Mouse (Mus musculus): ENCODE results near the gene Agpat4. TPM values are rescaled to one million over a fixed set of nuclear protein-coding genes. Genes with fewer than 3 reads are reported as not detected.

The Agpat4 gene
- polyA plus RNA-seq, 1 experiment from 2014 or later, result 39.9 TPM

- H3K4me1 ChIP-seq, result peaks cover 64% of the 10 kb centered on the region
- H3K9me3 ChIP-seq, result no peaks in the 10 kb centered on the region
- H3K27ac ChIP-seq, result no peak overlapping the region
- no peak overlapping the region for H3K9ac ChIP-seq
- no peaks in the 10 kb centered on the region for H3K27me3 ChIP-seq
- no peak for ATAC-seq (ENCODE audit: insufficient number of reproducible peaks, insufficient read depth, low FRiP score, low TSS enrichment, low read depth)
- H3K4me2 ChIP-seq, result no peak overlapping the region
- 0 out of 2 replicates have a peak, but pooled peaks cover 6% of the 10 kb centered on the region for H3K36me3 ChIP-seq
- no peak overlapping the region for H3K4me3 ChIP-seq
- 96% methylated on average over 1 of the region's 1 CpGs for WGBS
These were observed 82.6 kb downstream of the Agpat4 start for GRCm38 (mm10) chr17:12201086-12201485.

- 59% methylated on average over 15 of the region's 15 CpGs for WGBS
These were observed 85.0 kb downstream of the Agpat4 start for GRCm38 (mm10) chr17:12203414-12203897.

GRCm38 (mm10) chr17:12204246-12204645 is 85.7 kb downstream of the Agpat4 start:
- Histone ChIP-seq H3K4me1 (peaks cover 83% of the 10 kb centered on the region), H3K27ac (peak overlapping the region; percentile 90; the same call in 1 of the 2 replicates), H3K27me3 (no peaks in the 10 kb centered on the region), H3K4me2 (no peak overlapping the region), H3K9me3 (no peaks in the 10 kb centered on the region), H3K9ac (no peak overlapping the region), H3K4me3 (no peak overlapping the region), H3K36me3 (no peaks in the 10 kb centered on the region)
- no peak for ATAC-seq (ENCODE audit: insufficient number of reproducible peaks, insufficient read depth, low FRiP score, low TSS enrichment, low read depth)
- WGBS, result 74% methylated on average over 3 of the region's 3 CpGs

More at GRCm38 (mm10) chr17:12203414-12203897, 85.0 kb downstream of the Agpat4 start:
- Histone ChIP-seq H3K36me3 (no peaks in the 10 kb centered on the region), H3K4me2 (no peak overlapping the region), H3K27ac (peak overlapping the region; percentile 34), H3K9me3 (no peaks in the 10 kb centered on the region), H3K4me1 (peaks cover 85% of the 10 kb centered on the region), H3K9ac (0 out of 2 replicates have a peak overlapping the region, but pooled peaks have one; percentile 16), H3K27me3 (no peaks in the 10 kb centered on the region), H3K4me3 (no peak overlapping the region)
- no peak for ATAC-seq (ENCODE audit: insufficient number of reproducible peaks, insufficient read depth, low FRiP score, low TSS enrichment, low read depth)

- no peak for ATAC-seq (ENCODE audit: insufficient number of reproducible peaks, insufficient read depth, low FRiP score, low TSS enrichment, low read depth)
- Histone ChIP-seq H3K27me3 (no peaks in the 10 kb centered on the region), H3K4me2 (no peak overlapping the region), H3K4me3 (no peak overlapping the region), H3K27ac (peak overlapping the region; percentile 90), H3K4me1 (peaks cover 82% of the 10 kb centered on the region), H3K9ac (peak overlapping the region; percentile 36), H3K36me3 (no peaks in the 10 kb centered on the region), H3K9me3 (no peaks in the 10 kb centered on the region)
- 79% methylated on average over 3 of the region's 3 CpGs for WGBS
These were observed 86.1 kb downstream of the Agpat4 start for GRCm38 (mm10) chr17:12204689-12205014.

GRCm38 (mm10) chr17:12205015-12205693 is 86.7 kb downstream of the Agpat4 start:
- Histone ChIP-seq H3K27ac (peak overlapping the region; percentile 90), H3K9ac (peak overlapping the region; percentile 36), H3K36me3 (0 out of 2 replicates have a peak, but pooled peaks cover 2% of the 10 kb centered on the region), H3K4me3 (no peak overlapping the region), H3K4me1 (peaks cover 78% of the 10 kb centered on the region), H3K27me3 (no peaks in the 10 kb centered on the region), H3K4me2 (peak overlapping the region; percentile 39), H3K9me3 (no peaks in the 10 kb centered on the region)
- 50% methylated on average over 10 of the region's 10 CpGs for WGBS
- ATAC-seq (ENCODE audit: insufficient number of reproducible peaks, insufficient read depth, low FRiP score, low TSS enrichment, low read depth), result no peak

- Histone ChIP-seq H3K27ac (peak overlapping the region; percentile 90), H3K9ac (no peak overlapping the region), H3K4me2 (peak overlapping the region; percentile 39), H3K9me3 (no peaks in the 10 kb centered on the region), H3K4me1 (peaks cover 76% of the 10 kb centered on the region), H3K27me3 (no peaks in the 10 kb centered on the region), H3K4me3 (no peak overlapping the region), H3K36me3 (0 out of 2 replicates have a peak, but pooled peaks cover 7% of the 10 kb centered on the region)
- ATAC-seq (ENCODE audit: insufficient number of reproducible peaks, insufficient read depth, low FRiP score, low TSS enrichment, low read depth), result 0 out of 2 replicates have a peak, but pooled peaks have one; percentile 23
- WGBS, result 13% methylated on average over 4 of the region's 4 CpGs
These were observed 87.2 kb downstream of the Agpat4 start for GRCm38 (mm10) chr17:12205694-12206075.

GRCm38 (mm10) chr17:12206248-12206647 is 87.7 kb downstream of the Agpat4 start:
- Histone ChIP-seq H3K9ac (no peak overlapping the region), H3K4me1 (peaks cover 72% of the 10 kb centered on the region), H3K4me3 (no peak overlapping the region), H3K9me3 (no peaks in the 10 kb centered on the region), H3K27me3 (no peaks in the 10 kb centered on the region), H3K36me3 (peaks cover 12% of the 10 kb centered on the region), H3K27ac (peak overlapping the region; percentile 90), H3K4me2 (peak overlapping the region; percentile 39)
- WGBS, result 35% methylated on average over 3 of the region's 3 CpGs
- no peak for ATAC-seq (ENCODE audit: insufficient number of reproducible peaks, insufficient read depth, low FRiP score, low TSS enrichment, low read depth)

- no peak overlapping the region for H3K4me3 ChIP-seq
- peak overlapping the region; percentile 4; the same call in 1 of the 2 replicates for H3K27ac ChIP-seq
- peaks cover 66% of the 10 kb centered on the region for H3K4me1 ChIP-seq
- H3K9ac ChIP-seq, result no peak overlapping the region
- peaks cover 19% of the 10 kb centered on the region for H3K36me3 ChIP-seq
- no peak for ATAC-seq (ENCODE audit: insufficient number of reproducible peaks, insufficient read depth, low FRiP score, low TSS enrichment, low read depth)
- H3K9me3 ChIP-seq, result no peaks in the 10 kb centered on the region
- WGBS, result 20% methylated on average over 1 of the region's 1 CpGs
- no peak overlapping the region for H3K4me2 ChIP-seq
- H3K27me3 ChIP-seq, result no peaks in the 10 kb centered on the region
These were observed 88.6 kb downstream of the Agpat4 start for GRCm38 (mm10) chr17:12207022-12207548.

GRCm38 (mm10) chr17:12209481-12209880 is 91.0 kb downstream of the Agpat4 start:
- H3K27ac ChIP-seq, result no peak overlapping the region
- ATAC-seq (ENCODE audit: insufficient number of reproducible peaks, insufficient read depth, low FRiP score, low TSS enrichment, low read depth), result no peak
- H3K4me2 ChIP-seq, result no peak overlapping the region
- peaks cover 38% of the 10 kb centered on the region for H3K36me3 ChIP-seq
- WGBS, result 85% methylated on average over 4 of the region's 4 CpGs
- peaks cover 46% of the 10 kb centered on the region for H3K4me1 ChIP-seq
- no peaks in the 10 kb centered on the region for H3K9me3 ChIP-seq
- H3K9ac ChIP-seq, result no peak overlapping the region
- no peaks in the 10 kb centered on the region for H3K27me3 ChIP-seq
- no peak overlapping the region for H3K4me3 ChIP-seq

- Histone ChIP-seq H3K4me2 (no peak overlapping the region), H3K9ac (no peak overlapping the region), H3K27ac (no peak overlapping the region), H3K36me3 (peaks cover 50% of the 10 kb centered on the region), H3K4me3 (no peak overlapping the region), H3K27me3 (no peaks in the 10 kb centered on the region), H3K4me1 (peaks cover 34% of the 10 kb centered on the region), H3K9me3 (no peaks in the 10 kb centered on the region)
- ATAC-seq (ENCODE audit: insufficient number of reproducible peaks, insufficient read depth, low FRiP score, low TSS enrichment, low read depth), result no peak
- WGBS, result 35% methylated on average over 8 of the region's 8 CpGs
These were observed 92.1 kb downstream of the Agpat4 start for GRCm38 (mm10) chr17:12210544-12211132.

- Histone ChIP-seq H3K36me3 (peaks cover 62% of the 10 kb centered on the region), H3K27ac (no peak overlapping the region), H3K9ac (no peak overlapping the region), H3K4me2 (no peak overlapping the region), H3K27me3 (no peaks in the 10 kb centered on the region), H3K9me3 (no peaks in the 10 kb centered on the region), H3K4me1 (peaks cover 22% of the 10 kb centered on the region), H3K4me3 (no peak overlapping the region)
- ATAC-seq (ENCODE audit: insufficient number of reproducible peaks, insufficient read depth, low FRiP score, low TSS enrichment, low read depth), result no peak
- 93% methylated on average over 11 of the region's 11 CpGs for WGBS
These were observed 93.4 kb downstream of the Agpat4 start for GRCm38 (mm10) chr17:12211890-12212289.

- Histone ChIP-seq H3K9ac (no peak overlapping the region), H3K4me2 (no peak overlapping the region), H3K27me3 (no peaks in the 10 kb centered on the region), H3K36me3 (peaks cover 67% of the 10 kb centered on the region), H3K27ac (no peak overlapping the region), H3K4me1 (peaks cover 17% of the 10 kb centered on the region), H3K9me3 (no peaks in the 10 kb centered on the region), H3K4me3 (no peak overlapping the region)
- WGBS, result 89% methylated on average over 6 of the region's 6 CpGs
- ATAC-seq (ENCODE audit: insufficient number of reproducible peaks, insufficient read depth, low FRiP score, low TSS enrichment, low read depth), result no peak
These were observed 93.8 kb downstream of the Agpat4 start for GRCm38 (mm10) chr17:12212341-12212740.
